Mouse (Mus musculus) left cerebral cortex, adult 8-10 months (tissue): Measurements from ENCODE around the gene Mdga1. TPM values are rescaled to one million over a fixed set of nuclear protein-coding genes. Genes with fewer than 3 reads are reported as not detected.

Experiments used
- DNase-seq, 2 experiments: peaks; one replicate each; pipeline ENCODE4 v3.0.0; 2022; ENCODE audit warnings: low spot score in 2 of 2
- total RNA-seq, 4 experiments: library from RNA; stranded (reverse); gene quantifications; 2 replicates each; pipeline ENCODE4 v1.2.4; 2022

Gene Mdga1
- total RNA-seq, result 10 to 100 TPM; 17.9 to 32.2 (median 20.4) TPM

DNA sequence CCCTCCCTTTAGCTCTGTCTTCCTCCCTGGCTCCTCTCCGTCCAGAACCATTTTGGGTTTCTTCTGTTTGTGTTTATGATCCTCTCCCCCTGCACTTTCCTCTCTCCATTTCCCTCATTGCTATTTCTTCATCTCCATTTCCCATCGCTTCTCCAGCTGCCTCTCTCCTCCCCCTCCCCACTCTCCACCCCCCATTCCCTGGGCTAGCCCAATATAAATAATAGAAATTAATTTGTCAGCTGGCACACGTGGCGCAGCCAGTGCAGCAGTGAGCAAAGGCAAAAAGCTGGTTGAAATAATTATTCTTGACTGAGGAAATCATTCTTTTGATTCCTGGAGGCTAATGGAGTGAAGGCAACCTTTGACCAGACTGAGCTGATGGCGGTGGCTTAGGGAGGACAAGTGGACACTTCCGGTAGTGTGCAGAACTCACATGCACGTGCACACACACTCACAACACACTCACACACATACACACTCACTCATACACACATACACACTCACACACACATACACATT is at the start of gene Mdga1:
Mdga1 (minus strand) TSS at position 51 of the 519 bp plus-strand sequence.
- no peak for DNase-seq

GRCm38 (mm10) chr17:30018927-30019610 is 49.2 kb upstream of the Mdga1 start:
- DNase-seq, result no peak

GRCm38 (mm10) chr17:30014660-30015059 is 44.8 kb upstream of the Mdga1 start:
- DNase-seq, result no peak

- no peak for DNase-seq
Observed at GRCm38 (mm10) chr17:30008392-30008791, 38.5 kb upstream of the Mdga1 start.

DNA sequence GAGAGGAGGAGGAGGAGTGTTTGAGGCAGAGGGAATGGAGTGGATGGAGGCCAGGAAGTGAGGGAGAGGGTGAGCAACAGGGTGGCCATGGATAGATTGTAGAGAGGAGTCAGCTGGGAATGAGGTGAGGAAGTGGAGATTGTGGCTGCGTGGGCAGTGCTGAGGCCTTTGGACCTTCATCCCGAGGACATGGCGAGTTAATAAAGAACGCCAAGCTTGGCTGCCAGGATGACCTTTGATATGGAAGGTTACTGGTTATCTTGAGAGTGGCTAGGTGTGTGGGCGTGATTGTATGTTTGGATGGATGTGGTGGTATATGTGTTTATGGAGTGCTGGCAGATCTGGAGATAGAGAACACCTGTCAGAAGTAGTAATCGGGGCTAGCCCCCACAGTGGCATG is 38.0 kb upstream of the Mdga1 start:
- DNase-seq, result no peak

- DNase-seq, result no peak
Observed at GRCm38 (mm10) chr17:30006877-30007276, 37.0 kb upstream of the Mdga1 start.

DNA sequence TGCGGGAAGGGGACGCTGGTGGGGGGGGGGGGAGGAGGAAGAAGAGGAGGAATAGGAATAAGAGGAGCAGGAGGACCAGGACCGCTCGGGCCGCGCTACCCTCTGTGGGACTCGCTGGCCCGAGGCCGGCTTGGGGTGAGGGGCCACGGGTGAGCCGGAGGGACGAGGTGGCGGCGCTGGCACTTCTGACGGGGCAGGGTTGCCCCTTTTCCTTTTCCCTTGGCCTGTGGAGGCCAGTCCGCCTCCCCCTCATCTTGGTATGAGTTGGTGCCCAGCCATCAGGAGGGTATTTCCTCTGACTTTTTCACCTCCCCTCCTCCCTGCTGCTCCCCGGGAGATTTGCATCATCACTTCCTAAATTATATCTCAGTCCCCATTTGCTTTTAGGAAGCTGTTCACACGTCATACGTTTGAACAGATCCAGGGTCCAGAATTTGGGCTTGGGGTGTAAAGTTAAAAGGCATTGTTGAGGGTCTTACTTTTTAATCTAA is 35.6 kb upstream of the Mdga1 start:
- DNase-seq, result peak in 1 of 2 experiments; percentile 31

- DNase-seq, result no peak
Observed at GRCm38 (mm10) chr17:30005103-30005443, 35.2 kb upstream of the Mdga1 start.

- peak; percentile 88 to 91 for DNase-seq
Observed at GRCm38 (mm10) chr17:30004203-30005102, 34.6 kb upstream of the Mdga1 start, which contains the start of gene Zfand3. TSS of gene Zfand3 (plus strand) at chr17:30004733.

DNA sequence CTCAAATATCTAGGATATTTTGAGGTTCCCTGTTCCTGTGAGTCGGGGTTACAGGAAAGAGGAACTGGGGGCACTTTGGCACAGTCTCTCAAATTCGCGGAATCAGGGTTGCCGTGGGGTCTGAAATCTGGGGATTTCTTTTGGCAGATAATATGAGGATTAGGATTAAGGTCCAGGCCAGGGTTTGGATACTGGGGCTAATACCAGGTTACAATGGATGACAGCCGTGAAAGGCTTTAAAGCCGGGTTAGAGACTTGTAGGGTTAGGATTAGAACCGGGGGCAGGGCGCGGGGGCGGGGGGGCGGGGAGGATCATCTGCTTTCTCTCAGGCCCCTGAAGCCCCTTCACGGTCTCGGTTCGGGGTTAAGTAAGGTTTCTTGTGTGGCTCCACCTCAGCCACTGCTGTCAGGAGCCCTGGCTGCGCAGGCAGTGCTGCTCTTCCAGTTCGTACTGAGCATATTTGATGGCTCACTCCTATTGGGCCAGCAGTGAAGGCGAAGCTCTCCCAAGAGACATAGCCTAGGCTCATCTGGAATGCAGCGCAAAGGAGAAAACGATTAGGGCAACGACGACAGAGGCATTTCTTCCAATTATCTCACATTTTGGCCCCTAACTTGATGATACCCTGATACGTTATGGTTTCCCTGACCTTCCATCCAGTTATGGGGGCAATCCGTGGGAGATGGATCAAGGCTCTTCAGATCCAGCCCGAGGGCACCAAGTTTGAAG is 28.8 kb upstream of the Mdga1 start:
- no peak for DNase-seq

GRCm38 (mm10) chr17:29997726-29998125 is 27.8 kb upstream of the Mdga1 start:
- no peak for DNase-seq

DNA sequence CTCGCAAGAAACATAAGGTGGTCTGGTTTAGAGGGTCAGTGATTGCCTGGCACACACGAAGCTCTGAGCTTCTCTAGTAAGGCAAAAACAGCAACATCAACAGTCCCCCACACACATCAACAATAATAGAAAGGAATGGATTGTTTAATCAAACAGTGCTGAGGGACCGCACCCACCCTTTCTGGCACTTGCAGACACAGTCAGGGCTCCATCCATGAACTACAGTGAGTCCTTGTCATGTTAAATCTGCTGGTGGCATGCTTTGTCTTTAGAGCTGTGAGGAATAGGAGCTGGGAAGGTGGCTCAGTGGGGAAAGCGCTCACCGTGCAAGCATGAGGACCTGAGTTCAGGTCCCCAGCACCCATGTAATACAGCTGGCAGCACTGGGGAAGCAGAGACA is 26.1 kb upstream of the Mdga1 start:
- no peak for DNase-seq

GRCm38 (mm10) chr17:29994459-29994858 is 24.6 kb upstream of the Mdga1 start:
- DNase-seq, result no peak

DNA sequence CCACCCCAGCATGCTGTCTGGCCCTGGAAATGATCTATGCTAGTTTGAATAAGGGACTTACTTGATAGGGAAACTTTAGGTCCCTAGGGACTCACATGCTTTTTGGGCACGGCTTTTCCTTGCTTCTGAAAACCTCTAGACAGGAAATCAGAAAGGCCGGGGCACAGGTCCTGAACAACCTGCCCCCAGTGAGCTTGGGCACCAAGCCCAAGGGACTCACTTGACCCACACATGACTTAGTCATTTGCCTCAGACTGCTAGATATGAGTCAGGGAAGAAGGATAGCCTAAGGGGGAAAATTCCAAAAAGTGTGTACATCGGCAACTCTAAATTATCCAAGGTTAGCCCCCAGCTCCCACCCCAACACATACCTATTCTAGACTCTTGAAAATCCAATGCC is 24.1 kb upstream of the Mdga1 start:
- DNase-seq, result no peak

- DNase-seq, result peak in 1 of 2 experiments; percentile 80
Observed at GRCm38 (mm10) chr17:29993488-29993887, 23.6 kb upstream of the Mdga1 start.

GRCm38 (mm10) chr17:29990845-29991244 is 21.0 kb upstream of the Mdga1 start:
- no peak for DNase-seq

- no peak for DNase-seq
Observed at GRCm38 (mm10) chr17:29990136-29990535, 20.2 kb upstream of the Mdga1 start.

- DNase-seq, result no peak
Observed at GRCm38 (mm10) chr17:29989653-29990052, 19.8 kb upstream of the Mdga1 start.

- no peak for DNase-seq
Observed at GRCm38 (mm10) chr17:29988141-29988540, 18.3 kb upstream of the Mdga1 start.

DNA sequence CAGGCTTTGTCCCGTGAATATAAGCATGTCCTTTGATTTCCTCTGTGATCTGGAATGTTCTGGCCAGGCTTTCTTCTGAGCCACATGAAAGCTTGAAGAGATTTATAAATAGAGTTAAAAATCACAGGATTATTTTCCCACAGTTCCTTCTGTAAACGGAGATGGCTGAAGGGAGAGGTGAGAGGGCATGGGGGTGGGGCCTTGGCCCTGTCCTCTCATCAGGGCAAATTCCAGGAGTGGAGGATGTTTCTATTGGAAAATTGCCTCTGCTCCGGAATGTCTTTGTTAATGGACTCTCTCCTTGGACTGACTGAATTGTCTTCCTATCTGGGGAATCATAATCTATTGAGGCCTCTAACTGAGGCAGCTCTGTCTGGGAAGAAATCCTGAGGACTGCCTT is 15.6 kb upstream of the Mdga1 start:
- DNase-seq, result no peak

DNA sequence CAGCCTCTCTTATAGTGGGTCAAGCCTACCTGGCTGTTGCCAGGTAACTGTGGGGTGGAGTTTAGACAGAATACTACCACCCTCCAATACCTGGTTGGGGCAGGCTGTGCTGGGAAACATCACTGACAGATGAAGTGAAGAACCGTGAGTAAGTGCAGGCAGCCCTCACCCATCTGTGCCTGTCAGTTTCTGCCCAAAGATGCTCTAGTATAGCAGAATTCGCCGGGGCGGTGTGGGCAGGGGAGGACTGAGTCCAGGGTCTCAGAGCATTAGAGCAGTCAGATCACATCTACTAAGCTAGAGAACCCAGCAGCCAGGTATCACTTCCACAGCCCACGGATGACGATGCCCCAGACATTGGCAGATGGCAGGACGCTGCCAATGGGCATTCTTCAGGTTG is 15.0 kb upstream of the Mdga1 start:
- no peak for DNase-seq

GRCm38 (mm10) chr17:29983190-29983589 is 13.3 kb upstream of the Mdga1 start:
- no peak for DNase-seq
